Comparison of ENCODE assay signal across 18 mouse cellular contexts in genomic region chr16:29939331-29939850, GRCm38 (mm10).
DNase-seq lines count a peak whose midpoint lies in the region; ATAC-seq and TF ChIP-seq lines count a peak whose summit lies in the region.
"Had no signal": no experiment of that assay in that cellular context is flagged by ENCODE, and none has a peak within 500 bp of the region (broad histone marks: within the 10 kb centered on the region; RNA-seq: fewer than 3 reads in every experiment).

No protein-coding gene starts in this region.

- intact Hi-C loops in gastrocnemius, postnatal 14 days (cut with DNase I; ENCODE audit: low total_unique reads) = loop anchor here (5.0 to 10.0 kb wide), 2 partner anchors 37 to 205 kb away; no protein-coding TSS in a partner anchor

- no peaks in the 10 kb centered on the region for H3K79me2 ChIP-seq in myocyte (ENCODE audit: control insufficient read depth, insufficient read depth)

- no peak overlapping the region for H3ac ChIP-seq in myocyte (ENCODE audit: control insufficient read depth, insufficient read length)

- H3K27ac ChIP-seq in heart, embryonic 10.5 days = peak overlapping the region; percentile 11; the same call in 1 of the 2 replicates
- H3K27ac ChIP-seq in heart, embryonic 11.5 days (ENCODE audit: low read depth, low read length) = no peak overlapping the region
- peak overlapping the region; percentile 42; the same call in 1 of the 2 replicates for H3K27ac ChIP-seq in limb, embryonic 10.5 days
- H3K27ac ChIP-seq: embryonic facial prominence, embryonic 15.5 days; forebrain, embryonic 10.5 days; hindbrain, embryonic 13.5 days; hindbrain, postnatal 0 days had no signal

- TF ChIP-seq POLR2A in myocyte (IDR thresholded peaks at IDR 0.05; ENCODE audit: insufficient read length, low read depth) = no peak

- peak; percentile 24 to 26 for DNase-seq in gastrocnemius, adult 8-10 months (ENCODE audit: low spot score in 2 of 2)
- no peak for DNase-seq in gastrocnemius, postnatal 14 days
- no peak for DNase-seq in heart, embryonic 10.5 days (ENCODE audit: low spot score)
- no peak for DNase-seq in limb, embryonic 10.5 days (ENCODE audit: low spot score)
- DNase-seq in cerebellum, adult 8-10 months = no peak
- no peak for DNase-seq in adrenal gland, postnatal 4 days (ENCODE audit: low spot score in 2 of 2)
- DNase-seq: adrenal gland, adult 8-10 months; cerebellum, adult 18-20 months; cerebellum, postnatal 10 days; kidney, adult 2 months had no signal

- no peak overlapping the region for H3K9ac ChIP-seq in heart, embryonic 11.5 days (ENCODE audit: low read depth, low read length)
- H3K9ac ChIP-seq: embryonic facial prominence, embryonic 15.5 days; hindbrain, embryonic 13.5 days had no signal

- ATAC-seq in heart, embryonic 11.5 days (replicated peaks; ENCODE audit: insufficient number of reproducible peaks, low FRiP score, low TSS enrichment) = no peak
- ATAC-seq: forebrain, embryonic 14.5 days; hindbrain, postnatal 0 days had no signal

- no peaks in the 10 kb centered on the region for H3K27me3 ChIP-seq in heart, embryonic 10.5 days (ENCODE audit: insufficient read depth, poor library complexity, severe bottlenecking)
- H3K27me3 ChIP-seq in heart, embryonic 11.5 days (ENCODE audit: control insufficient read depth, insufficient read depth, low read length) = no peaks in the 10 kb centered on the region
- H3K27me3 ChIP-seq in limb, embryonic 10.5 days (ENCODE audit: low read depth, poor library complexity, severe bottlenecking) = peaks cover 19% of the 10 kb centered on the region; the same call in 1 of the 2 replicates
- H3K27me3 ChIP-seq in myocyte (ENCODE audit: control insufficient read depth, insufficient read depth, insufficient read length) = no peaks in the 10 kb centered on the region
- H3K27me3 ChIP-seq: embryonic facial prominence, embryonic 15.5 days had no signal

- no peak overlapping the region for H3K4me3 ChIP-seq in heart, embryonic 10.5 days
- H3K4me3 ChIP-seq in heart, embryonic 11.5 days (ENCODE audit: low read depth, low read length) = no peak overlapping the region
- no peak overlapping the region for H3K4me3 ChIP-seq in limb, embryonic 10.5 days
- H3K4me3 ChIP-seq in myocyte = no peak overlapping the region
- H3K4me3 ChIP-seq: embryonic facial prominence, embryonic 15.5 days; erythroblast, embryonic 14.5 days; forebrain, embryonic 10.5 days; hindbrain, embryonic 13.5 days had no signal

- WGBS in heart, embryonic 10.5 days = 86% methylated on average over 8 of the region's 8 CpGs
- WGBS in heart, embryonic 11.5 days (ENCODE audit: insufficient replicate concordance) = 78% methylated on average over 8 of the region's 8 CpGs
- 89% methylated on average over 8 of the region's 8 CpGs for WGBS in limb, embryonic 10.5 days

- no peaks in the 10 kb centered on the region for H3K36me3 ChIP-seq in heart, embryonic 10.5 days
- H3K36me3 ChIP-seq in heart, embryonic 11.5 days (ENCODE audit: control insufficient read depth, insufficient read depth, low read length) = no peaks in the 10 kb centered on the region
- H3K36me3 ChIP-seq in limb, embryonic 10.5 days = no peaks in the 10 kb centered on the region
- H3K36me3 ChIP-seq in myocyte (ENCODE audit: control insufficient read depth, insufficient read depth) = no peaks in the 10 kb centered on the region
- H3K36me3 ChIP-seq: embryonic facial prominence, embryonic 15.5 days; forebrain, embryonic 10.5 days; hindbrain, embryonic 13.5 days had no signal

- H3K4me1 ChIP-seq in heart, embryonic 10.5 days = peaks cover 34% of the 10 kb centered on the region
- peaks cover 22% of the 10 kb centered on the region for H3K4me1 ChIP-seq in heart, embryonic 11.5 days (ENCODE audit: control insufficient read depth, insufficient read depth, low read length)
- peaks cover 32% of the 10 kb centered on the region for H3K4me1 ChIP-seq in limb, embryonic 10.5 days
- H3K4me1 ChIP-seq: hindbrain, embryonic 13.5 days had no signal

- no peak overlapping the region for H3K4me2 ChIP-seq in heart, embryonic 11.5 days
- H3K4me2 ChIP-seq in myocyte (ENCODE audit: low read depth) = peak overlapping the region; percentile 13
- H3K4me2 ChIP-seq: embryonic facial prominence, embryonic 15.5 days; hindbrain, embryonic 13.5 days had no signal

- no peaks in the 10 kb centered on the region for H3K9me3 ChIP-seq in heart, embryonic 10.5 days
- no peaks in the 10 kb centered on the region for H3K9me3 ChIP-seq in heart, embryonic 11.5 days (replicated peaks; ENCODE audit: control insufficient read depth, low read length)
- no peaks in the 10 kb centered on the region for H3K9me3 ChIP-seq in limb, embryonic 10.5 days (replicated peaks)
- H3K9me3 ChIP-seq: embryonic facial prominence, embryonic 15.5 days; forebrain, embryonic 10.5 days; hindbrain, embryonic 13.5 days had no signal

TF ChIP-seq in myocyte, 11 proteins besides CTCF, POLR2A, EP300 and RAD21:
- no peak for TF ChIP-seq POLR2AphosphoS2 (IDR thresholded peaks at IDR 0.05; ENCODE audit: insufficient read length, low read depth)
- TF ChIP-seq TCF3 (IDR thresholded peaks at IDR 0.05; ENCODE audit: insufficient read length, low read depth) = no peak
- no peak for TF ChIP-seq SRF (IDR thresholded peaks at IDR 0.05; ENCODE audit: control insufficient read depth, insufficient read length, low read depth)
- no peak for TF ChIP-seq TCF12 (IDR thresholded peaks at IDR 0.05; ENCODE audit: insufficient read depth, poor library complexity, severe bottlenecking)
- TF ChIP-seq MYOG (IDR thresholded peaks at IDR 0.05; ENCODE audit: control insufficient read depth in 1 of 3, insufficient read depth in 1 of 3, insufficient read length in 2 of 3, low read depth in 2 of 3) = no peak
- TF ChIP-seq E2F4 (IDR thresholded peaks at IDR 0.05; ENCODE audit: insufficient read depth) = no peak
- TF ChIP-seq MAX (IDR thresholded peaks at IDR 0.05; ENCODE audit: low read depth) = no peak
- no peak for TF ChIP-seq MYOD1 (IDR thresholded peaks at IDR 0.05; ENCODE audit: control insufficient read depth in 1 of 3, insufficient read length in 2 of 3, low read depth in 2 of 3)
- no peak for TF ChIP-seq CEBPB (IDR thresholded peaks at IDR 0.05; ENCODE audit: insufficient read depth, poor library complexity, severe bottlenecking)
- no peak for TF ChIP-seq USF1 (IDR thresholded peaks at IDR 0.05; ENCODE audit: low read depth)
- no peak for TF ChIP-seq REST (IDR thresholded peaks at IDR 0.05; ENCODE audit: insufficient read depth, insufficient read length)

Comparison
In these comparisons a context has a peak if more than half of its experiments do, and no peak if none do; other contexts are left out.
1. DNase-seq: peak in gastrocnemius, adult 8-10 months (2 of 2); none in gastrocnemius, postnatal 14 days (single experiment), heart, embryonic 10.5 days (single experiment), limb, embryonic 10.5 days (single experiment), cerebellum, adult 8-10 months (single experiment) and adrenal gland, postnatal 4 days (0 of 2).